Mouse (Mus musculus) intestine, embryonic 14.5 days (tissue): Measurements from ENCODE around the gene H2-T24. TPM values are rescaled to one million over a fixed set of nuclear protein-coding genes. Genes with fewer than 3 reads are reported as not detected.

ENCODE experiments used
- ATAC-seq: fragments of 200-750 bp; cut with Nextera tagmentation; replicated peaks from 2 replicates; pipeline ENCODE4 v1.8.0; 2017; ENCODE audit warnings: low read depth, moderate number of reproducible peaks, moderate TSS enrichment, moderate library complexity; ENCODE audit not compliant: low FRiP score, low TSS enrichment
- DNase-seq: peaks from one replicate; pipeline ENCODE4 v3.0.0-alpha.2; 2018; ENCODE audit warnings: low spot score
- H3K27ac ChIP-seq: fragments of 300-500 bp; sonication (generic); 2 replicates; pipeline ENCODE4 v1.5.1; 2014; ENCODE audit warnings: low read depth, mild to moderate bottlenecking, control low read depth
- H3K27me3 ChIP-seq: fragments of 300-500 bp; sonication (generic); replicated peaks from 2 replicates; pipeline ENCODE4 v1.6.1; 2014; ENCODE audit warnings: low read length, control low read depth; ENCODE audit not compliant: control insufficient read depth, insufficient read depth
- H3K36me3 ChIP-seq: fragments of 300-500 bp; sonication (generic); 2 replicates; pipeline ENCODE4 v1.6.1; 2014; ENCODE audit warnings: low read length, control low read depth; ENCODE audit not compliant: control insufficient read depth, insufficient read depth
- H3K4me1 ChIP-seq: fragments of 300-500 bp; sonication (generic); replicated peaks from 2 replicates; pipeline ENCODE4 v1.6.1; 2014; ENCODE audit warnings: low read length, control low read depth, mixed read lengths; ENCODE audit not compliant: control insufficient read depth, insufficient read depth
- H3K4me2 ChIP-seq: fragments of 300-500 bp; sonication (generic); 2 replicates; pipeline ENCODE4 v1.6.1; 2014; ENCODE audit warnings: low read length
- H3K4me3 ChIP-seq: fragments of 300-500 bp; sonication (generic); 2 replicates; pipeline ENCODE4 v1.5.1; 2014; ENCODE audit warnings: low read depth, low read length, control low read depth, mixed read lengths
- H3K9ac ChIP-seq: fragments of 300-500 bp; sonication (generic); 2 replicates; pipeline ENCODE4 v1.6.1; 2014; ENCODE audit warnings: mild to moderate bottlenecking, low read length
- H3K9me3 ChIP-seq: fragments of 300-500 bp; sonication (generic); 2 replicates; pipeline ENCODE4 v1.6.1; 2016; ENCODE audit warnings: low read length, control low read depth; ENCODE audit not compliant: control insufficient read depth
- WGBS: fragments of 180-500 bp; shearing (Covaris S2); extraction: QIAGEN DNeasy Blood & Tissue Kit; methylation state at CpG from one replicate; pipeline ENCODE4 v1.1.7; 2014; 5-methylcytosine and 5-hydroxymethylcytosine counted together
- polyA plus RNA-seq: library from polyadenylated mRNA; unstranded; fragments of >200 nt; fragmentation: Nextera tagmentation; extraction: Ambion mirVana; gene quantifications from 2 replicates; pipeline ENCODE4 v1.2.1, GENCODE M21; 2014

The H2-T24 gene
- polyA plus RNA-seq, 1 experiment from 2014 or later = 2.0 TPM

DNA sequence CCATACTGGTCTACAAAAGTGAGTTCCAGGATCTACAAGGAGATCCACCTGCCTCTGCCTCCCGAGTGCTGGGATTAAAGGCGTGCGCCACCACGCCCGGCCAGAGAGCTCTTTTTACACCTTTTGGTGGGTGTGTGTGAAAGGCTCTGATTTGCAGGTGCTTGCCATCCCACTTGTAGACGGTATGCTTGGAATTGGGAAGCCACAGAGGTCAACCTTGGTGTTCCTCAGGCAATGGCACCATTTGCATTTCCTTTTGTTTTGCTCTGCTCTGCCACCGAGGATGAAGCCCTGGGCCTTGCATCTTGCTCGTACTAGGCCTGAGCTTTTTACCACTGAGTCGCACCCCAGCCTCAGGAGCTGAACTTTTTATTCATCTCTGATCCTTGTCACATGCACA lies 38.6 kb downstream of the H2-T24 start:
- Histone ChIP-seq H3K9ac (no peak overlapping the region), H3K27ac (no peak overlapping the region)

DNA sequence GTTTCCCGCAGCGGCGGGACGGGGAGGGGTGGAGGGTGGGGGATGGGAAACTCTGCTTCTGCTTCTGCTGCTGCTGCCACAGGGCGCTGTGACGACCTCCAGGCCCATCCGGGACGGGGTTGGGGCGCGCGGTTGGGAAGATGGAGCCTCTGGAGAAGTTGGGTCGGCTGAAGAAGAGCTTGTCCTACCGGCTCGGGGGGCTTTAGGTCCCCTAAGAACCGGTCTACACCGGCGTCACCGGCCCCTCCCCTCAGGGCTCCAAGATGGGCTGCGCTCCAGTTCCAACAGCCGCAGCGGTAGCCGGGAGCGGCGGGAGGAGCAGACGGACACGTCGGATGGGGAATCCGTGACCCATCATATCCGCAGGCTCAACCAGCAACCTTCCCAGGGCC lies 40.0 kb downstream of the H2-T24 start:
- Histone ChIP-seq H3K4me2 (peak overlapping the region; percentile 89), H3K9ac (peak overlapping the region; percentile 74), H3K27ac (peak overlapping the region; percentile 98), H3K27me3 (no peaks in the 10 kb centered on the region), H3K4me3 (peak overlapping the region; percentile 98), H3K36me3 (peaks cover 47% of the 10 kb centered on the region), H3K4me1 (peaks cover 15% of the 10 kb centered on the region), H3K9me3 (no peaks in the 10 kb centered on the region)
- DNase-seq (peak; percentile 85), ATAC-seq (peak; percentile 42)
- WGBS = 0% methylated on average over 29 of the region's 29 CpGs

More for the DNA sequence above, 38.6 kb downstream of the H2-T24 start:
- no peaks in the 10 kb centered on the region for H3K27me3 ChIP-seq
- H3K36me3 ChIP-seq = peaks cover 51% of the 10 kb centered on the region
- no peak overlapping the region for H3K4me2 ChIP-seq
- no peak overlapping the region for H3K4me3 ChIP-seq
- H3K4me1 ChIP-seq = peaks cover 15% of the 10 kb centered on the region
- WGBS = 93% methylated on average over 9 of the region's 9 CpGs
- DNase-seq (no peak), ATAC-seq (no peak)
- no peaks in the 10 kb centered on the region for H3K9me3 ChIP-seq

DNA sequence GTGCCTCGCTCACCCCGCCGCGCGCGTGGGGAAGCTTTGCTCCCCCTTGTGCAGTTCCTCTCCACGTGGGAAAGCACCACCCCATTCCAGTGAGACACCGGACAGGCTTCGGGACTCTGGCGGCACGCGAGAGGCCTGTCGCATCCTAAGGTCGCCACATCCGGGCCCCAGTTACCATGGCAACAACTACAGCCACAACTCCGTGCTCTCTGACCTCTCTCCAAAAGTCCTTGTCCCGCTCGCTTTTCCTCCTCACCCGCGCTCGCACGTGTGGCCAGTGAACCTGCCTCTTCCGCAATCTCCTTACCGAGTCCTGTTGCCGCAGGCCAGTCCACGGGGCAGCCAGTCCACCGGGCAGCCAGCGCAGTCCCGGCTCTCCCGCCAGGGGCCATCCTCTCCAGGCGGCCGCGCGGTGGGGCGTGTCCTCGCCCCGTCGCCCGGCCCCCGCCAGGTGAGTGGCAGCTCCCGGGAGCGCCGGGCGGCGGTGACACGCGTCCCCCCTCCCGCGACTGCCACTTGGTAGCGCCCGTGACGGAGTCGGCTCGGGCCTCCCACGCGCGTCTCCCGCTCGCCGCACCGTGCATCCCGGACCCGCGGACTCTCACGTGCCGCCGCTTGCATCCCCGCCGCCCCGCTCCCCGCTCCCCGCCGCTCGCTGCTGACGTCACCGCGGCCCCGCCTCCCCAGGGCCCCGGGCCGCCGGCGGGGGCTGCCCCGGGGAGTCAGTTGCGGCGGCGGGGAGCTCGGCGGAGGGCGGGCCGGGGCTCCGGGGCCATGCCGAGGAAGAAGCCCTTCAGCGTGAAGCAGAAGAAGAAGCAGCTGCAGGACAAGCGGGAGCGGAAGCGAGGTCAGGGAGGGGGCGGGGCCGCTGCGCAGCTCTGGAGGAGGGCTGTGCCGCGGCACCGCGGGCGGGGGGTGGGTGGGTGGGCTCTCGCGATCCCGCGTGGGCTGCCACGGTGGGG lies 40.7 kb downstream of the H2-T24 start, which contains the start of the genes Gnl1 and Prr3:
TSS of gene Gnl1 (plus strand) at position 451 of the 962 bp plus-strand sequence.
TSS of gene Prr3 (minus strand) at position 836 of the 962 bp plus-strand sequence.
- under 1% methylated on average over 100 of the region's 109 CpGs for WGBS
- Histone ChIP-seq H3K9me3 (no peaks in the 10 kb centered on the region), H3K27me3 (no peaks in the 10 kb centered on the region), H3K4me2 (peak within 1 kb of the TSS; percentile 89), H3K27ac (peak within 1 kb of the TSS; percentile 98), H3K36me3 (peaks cover 41% of the 10 kb centered on the region), H3K4me3 (peak within 1 kb of the TSS; percentile 98), H3K9ac (peak within 1 kb of the TSS; percentile 74), H3K4me1 (peaks cover 15% of the 10 kb centered on the region)
- DNase-seq = peak; percentile 99
- ATAC-seq = peak; percentile 92

DNA sequence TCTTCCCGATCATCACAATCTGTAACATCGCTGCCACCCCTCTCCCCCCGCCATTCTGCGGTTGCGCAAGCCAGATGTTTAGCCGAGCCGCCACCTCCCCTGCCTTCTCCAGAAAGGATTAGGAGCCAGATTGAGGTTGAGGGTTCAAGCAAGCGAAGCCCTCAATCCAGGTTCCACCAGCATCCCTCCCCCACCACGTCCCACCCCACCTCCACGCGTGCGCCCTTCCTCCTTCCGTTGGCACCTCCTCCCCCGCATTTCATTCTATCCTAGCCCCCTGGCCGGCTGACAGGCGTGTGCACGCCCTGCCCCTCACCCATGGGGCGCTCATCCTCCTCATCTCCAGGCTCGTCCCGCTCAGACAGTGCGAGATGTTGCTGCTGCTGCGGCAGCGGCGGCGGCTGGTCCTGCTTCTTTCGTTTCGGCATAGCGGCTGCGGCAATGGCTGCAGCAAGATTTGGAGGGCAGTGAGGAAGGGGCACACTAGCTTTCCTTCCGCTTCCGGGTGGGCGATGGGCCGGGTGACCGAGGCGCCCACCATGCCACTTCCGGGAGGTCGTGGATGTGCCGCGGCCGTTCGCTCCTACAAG lies 41.5 kb downstream of the H2-T24 start:
- Histone ChIP-seq H3K9ac (peak overlapping the region; percentile 74), H3K4me2 (peak overlapping the region; percentile 89), H3K9me3 (no peaks in the 10 kb centered on the region), H3K27me3 (no peaks in the 10 kb centered on the region), H3K4me1 (peaks cover 15% of the 10 kb centered on the region), H3K27ac (peak overlapping the region; percentile 98), H3K4me3 (peak overlapping the region; percentile 98), H3K36me3 (peaks cover 46% of the 10 kb centered on the region)
- no peak for DNase-seq
- ATAC-seq = peak; percentile 78
- under 1% methylated on average over 41 of the region's 41 CpGs for WGBS

DNA sequence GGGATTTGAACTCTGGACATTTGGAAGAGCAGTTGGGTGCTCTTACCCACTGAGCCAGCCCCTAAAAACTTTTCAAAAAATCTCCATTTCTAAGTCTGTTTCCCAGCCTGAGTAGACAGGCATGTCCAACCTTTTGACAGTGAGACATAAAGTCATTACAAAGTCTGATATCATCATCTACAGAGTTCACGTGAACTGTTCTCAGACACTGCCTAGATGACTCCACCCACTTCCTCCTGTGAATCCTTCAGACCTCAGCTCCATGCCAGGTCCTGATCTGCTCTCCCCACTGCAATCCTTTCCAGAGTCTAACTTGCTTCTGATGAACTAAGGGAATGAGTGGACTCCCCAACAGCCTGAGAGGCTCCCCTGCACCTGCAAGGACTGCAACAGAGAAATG lies 48.2 kb downstream of the H2-T24 start:
- DNase-seq (no peak), ATAC-seq (no peak)
- Histone ChIP-seq H3K9me3 (no peaks in the 10 kb centered on the region), H3K27me3 (no peaks in the 10 kb centered on the region), H3K4me2 (no peak overlapping the region), H3K4me1 (peaks cover 10% of the 10 kb centered on the region), H3K9ac (no peak overlapping the region), H3K4me3 (no peak overlapping the region), H3K27ac (no peak overlapping the region), H3K36me3 (peaks cover 40% of the 10 kb centered on the region)
- 57% methylated on average over 1 of the region's 1 CpGs for WGBS

DNA sequence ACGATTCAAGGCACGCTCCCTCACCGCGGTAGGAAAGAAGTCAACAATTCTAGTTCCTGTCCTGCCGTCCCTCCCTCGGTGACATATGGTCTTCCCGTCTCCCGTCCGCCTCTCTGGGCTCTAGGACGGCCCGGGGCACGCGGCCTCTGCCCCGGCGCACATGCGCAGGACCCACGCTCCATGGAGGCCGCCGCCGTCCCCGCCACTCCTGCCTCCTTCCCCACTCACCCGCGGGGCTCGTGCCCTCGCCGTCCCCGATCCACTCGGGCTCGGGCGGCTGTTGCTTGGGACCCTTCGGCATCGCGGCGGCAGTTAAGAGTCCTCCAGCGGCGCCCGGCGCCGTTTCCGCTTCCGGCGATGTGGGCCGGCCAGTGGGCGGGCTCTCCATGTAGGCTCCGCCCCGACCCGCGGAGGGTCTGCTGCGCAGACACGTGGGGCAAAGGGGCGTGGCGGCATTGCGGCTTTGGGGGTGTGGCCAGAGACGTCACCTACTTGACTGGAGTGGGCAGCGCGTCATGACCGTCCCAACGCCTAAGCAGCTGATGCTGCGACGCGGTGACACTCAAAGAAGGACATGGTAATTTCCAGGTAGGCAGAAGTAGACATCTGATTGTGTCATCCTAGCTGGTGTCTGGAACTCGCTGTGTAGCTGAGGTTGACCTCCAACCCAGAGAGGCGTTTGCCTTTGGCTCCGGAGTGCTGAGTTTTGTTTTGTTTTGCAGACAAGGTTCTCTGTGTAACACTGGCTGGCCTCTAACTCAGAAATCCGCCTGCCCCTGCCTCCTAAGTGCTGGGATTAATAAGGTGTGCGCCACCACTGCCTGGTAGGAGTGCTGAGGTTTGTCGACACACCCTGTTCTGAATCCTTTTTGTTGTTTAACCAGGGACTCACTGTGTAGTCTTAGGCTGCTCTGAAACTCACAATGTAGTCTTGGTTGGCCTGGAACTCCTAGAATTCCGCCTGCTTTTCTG lies 50.7 kb downstream of the H2-T24 start, which contains the start of gene Abcf1:
TSS of gene Abcf1 (minus strand) at position 344 of the 972 bp plus-strand sequence.
- H3K36me3 ChIP-seq = peaks cover 37% of the 10 kb centered on the region

DNA sequence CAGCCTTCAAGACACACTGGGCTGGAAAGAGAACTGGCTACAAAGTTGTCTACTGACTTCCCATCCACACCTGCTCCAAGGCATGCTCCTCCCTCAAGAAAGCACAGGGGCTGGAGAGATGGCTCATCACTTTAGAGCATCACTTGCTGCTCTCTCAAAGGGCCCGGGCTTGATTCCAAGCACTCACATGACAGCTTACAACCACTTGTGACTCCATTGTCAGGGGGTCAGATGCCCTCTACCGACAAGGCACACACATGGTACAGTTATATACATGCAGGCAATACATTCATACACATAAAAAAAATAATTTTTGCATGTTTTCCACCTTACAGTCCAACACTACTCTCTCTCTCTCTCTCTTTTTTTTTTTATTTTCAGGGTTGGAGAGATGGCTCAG lies 52.7 kb downstream of the H2-T24 start:
- no peak for ATAC-seq
- H3K4me3 ChIP-seq = no peak overlapping the region
- no peak overlapping the region for H3K4me2 ChIP-seq
- H3K27me3 ChIP-seq = no peaks in the 10 kb centered on the region
- peaks cover 43% of the 10 kb centered on the region for H3K36me3 ChIP-seq
- H3K4me1 ChIP-seq = peaks cover 10% of the 10 kb centered on the region
- H3K27ac ChIP-seq = no peak overlapping the region
- H3K9ac ChIP-seq = no peak overlapping the region
- H3K9me3 ChIP-seq = no peaks in the 10 kb centered on the region
- 94% methylated on average over 2 of the region's 2 CpGs for WGBS
- DNase-seq = no peak

More for the DNA sequence above, 50.7 kb downstream of the H2-T24 start, which contains the start of gene Abcf1:
- H3K4me2 ChIP-seq = peak within 1 kb of the TSS; percentile 93
- no peaks in the 10 kb centered on the region for H3K27me3 ChIP-seq
- ATAC-seq (peak; percentile 96), DNase-seq (peak; percentile 99)
- H3K9me3 ChIP-seq = no peaks in the 10 kb centered on the region
- peak within 1 kb of the TSS; percentile 87 for H3K4me3 ChIP-seq
- H3K27ac ChIP-seq = peak within 1 kb of the TSS; percentile 34
- peaks cover 10% of the 10 kb centered on the region for H3K4me1 ChIP-seq
- WGBS = under 1% methylated on average over 68 of the region's 68 CpGs
- peak within 1 kb of the TSS; percentile 65 for H3K9ac ChIP-seq

DNA sequence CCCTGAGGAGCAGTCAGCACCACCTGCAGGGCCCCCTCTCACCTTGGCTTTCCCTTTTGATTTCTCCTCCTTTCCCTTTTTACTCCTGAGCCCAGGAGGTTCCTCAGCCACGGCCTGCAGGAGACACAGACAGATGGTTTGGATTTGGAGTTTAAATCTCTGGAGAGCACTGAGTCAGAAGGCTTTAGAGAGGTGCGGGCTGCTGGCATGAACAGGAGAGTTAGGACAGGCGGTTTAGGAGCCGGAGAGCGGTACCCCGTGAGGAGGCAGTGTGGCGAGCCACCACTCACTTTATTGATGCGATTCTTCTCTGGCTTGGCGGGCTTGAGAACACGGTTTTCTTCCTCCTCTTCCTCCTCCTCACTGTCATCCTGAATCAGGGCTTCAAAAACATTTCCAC lies 57.1 kb downstream of the H2-T24 start:
- 93% methylated on average over 10 of the region's 10 CpGs for WGBS
- Histone ChIP-seq H3K27ac (no peak overlapping the region), H3K4me3 (no peak overlapping the region), H3K36me3 (peaks cover 79% of the 10 kb centered on the region), H3K9me3 (no peaks in the 10 kb centered on the region), H3K27me3 (no peaks in the 10 kb centered on the region), H3K4me1 (peaks cover 3% of the 10 kb centered on the region; the same call in 1 of the 2 replicates), H3K4me2 (no peak overlapping the region), H3K9ac (no peak overlapping the region)
- ATAC-seq (no peak), DNase-seq (no peak)
